Mouse (Mus musculus): Measurements from ENCODE around the gene Phlda2. TPM values are rescaled to one million over a fixed set of nuclear protein-coding genes. Genes with fewer than 3 reads are reported as not detected.

Gene Phlda2
- total RNA-seq, 2 experiments from 2014 or later = not detected

DNA sequence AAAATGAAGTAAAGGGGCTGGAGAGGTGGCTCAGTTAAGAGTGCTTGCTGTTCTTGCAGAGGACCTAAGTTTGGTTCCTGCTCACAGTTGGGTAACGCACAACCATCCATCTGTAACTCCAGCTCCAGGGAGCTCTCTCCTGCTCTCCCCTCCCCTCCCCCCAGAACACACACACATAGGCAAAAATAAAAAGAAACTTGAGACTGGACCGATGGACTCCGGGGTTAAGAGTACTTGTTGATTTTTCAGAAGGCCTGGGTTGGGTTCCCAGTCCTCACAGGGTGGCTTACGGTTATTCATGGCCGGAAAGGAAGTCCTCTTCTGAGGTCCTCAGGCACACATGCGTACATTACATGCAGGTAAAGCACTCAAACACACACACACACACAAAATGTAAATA is 976 bp upstream of the Phlda2 start:
- DNase-seq (ENCODE audit: low spot score in 2 of 2) = no peak

DNA sequence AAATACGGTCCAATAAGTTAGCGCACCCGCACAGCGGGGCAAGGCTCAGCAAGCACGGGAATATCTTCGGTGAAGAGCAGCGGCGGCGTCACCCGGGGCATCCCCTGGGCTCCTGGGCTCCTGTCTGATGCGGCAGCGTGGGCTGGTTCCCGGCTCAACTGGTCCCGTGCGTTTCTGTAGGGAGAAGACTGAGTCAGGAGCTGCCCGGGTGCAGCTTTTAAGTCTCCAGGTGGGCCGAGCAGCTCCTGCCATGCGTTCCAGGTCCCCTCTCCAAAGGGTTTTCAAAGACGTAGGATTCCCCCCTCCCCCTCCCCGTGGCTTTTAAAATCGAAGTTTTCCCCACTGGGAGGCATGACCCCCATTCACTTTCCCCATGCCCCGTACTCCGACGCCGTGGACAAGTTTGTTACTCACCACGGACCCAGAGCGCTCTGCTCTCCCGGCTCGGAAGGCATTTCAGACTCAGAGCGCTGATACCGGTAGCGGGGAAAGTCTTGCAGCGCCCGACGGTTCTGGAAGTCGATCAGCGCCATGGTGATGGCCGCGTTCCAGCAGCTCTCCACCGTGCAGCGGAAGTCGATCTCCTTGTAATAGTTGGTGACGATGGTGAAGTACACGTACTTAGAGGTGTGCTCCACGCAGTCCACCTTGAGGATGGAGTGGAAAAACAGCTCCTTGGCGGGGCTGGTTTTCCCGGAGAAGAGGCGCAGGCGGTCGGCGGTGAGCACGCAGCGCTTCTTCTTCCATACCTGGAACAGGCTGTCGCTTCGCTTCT is 1.1 kb downstream of the Phlda2 start:
- DNase-seq (ENCODE audit: low spot score in 2 of 2) = peak in 1 of 2 experiments; percentile 49

DNA sequence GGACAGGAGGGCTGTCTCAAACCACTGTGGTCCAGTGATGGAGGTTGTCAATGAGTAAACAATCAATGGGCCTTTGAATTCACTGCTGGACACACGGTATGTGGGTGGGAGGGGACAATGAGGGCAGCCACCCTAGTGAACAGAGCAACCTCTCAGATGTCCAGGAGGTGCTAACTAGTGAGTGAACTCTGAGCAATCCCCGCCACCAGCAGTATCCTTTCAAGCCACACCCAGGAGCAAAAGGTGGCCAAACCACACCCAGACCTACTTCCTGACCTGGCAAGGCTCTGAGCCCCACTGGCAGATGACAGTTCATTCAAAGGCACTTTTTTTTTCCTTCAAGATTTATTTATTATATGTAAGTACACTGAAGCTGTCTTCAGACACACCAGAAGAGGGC is 2.0 kb downstream of the Phlda2 start:
- DNase-seq (ENCODE audit: low spot score in 2 of 2) = no peak

DNA sequence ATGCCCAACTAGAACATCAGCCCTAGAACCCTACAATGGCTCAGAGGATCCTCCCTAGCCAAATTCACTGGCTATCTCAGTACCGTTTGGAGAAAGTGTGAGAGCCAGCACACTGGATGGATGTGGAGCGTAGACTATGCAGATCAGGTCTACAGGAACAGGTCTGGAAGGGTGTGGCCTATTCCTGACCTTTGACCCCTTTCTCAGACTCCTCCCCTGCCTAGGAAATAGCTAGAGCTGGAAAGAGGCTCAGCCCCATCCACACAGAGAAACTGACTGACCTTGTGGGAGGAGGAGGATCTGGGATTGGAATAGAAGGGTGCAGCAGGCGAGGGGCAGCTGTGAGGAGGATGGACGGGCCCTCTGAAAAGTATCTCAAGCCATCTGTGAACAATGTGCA is 4.4 kb downstream of the Phlda2 start:
- DNase-seq (ENCODE audit: low spot score in 2 of 2) = no peak

DNA sequence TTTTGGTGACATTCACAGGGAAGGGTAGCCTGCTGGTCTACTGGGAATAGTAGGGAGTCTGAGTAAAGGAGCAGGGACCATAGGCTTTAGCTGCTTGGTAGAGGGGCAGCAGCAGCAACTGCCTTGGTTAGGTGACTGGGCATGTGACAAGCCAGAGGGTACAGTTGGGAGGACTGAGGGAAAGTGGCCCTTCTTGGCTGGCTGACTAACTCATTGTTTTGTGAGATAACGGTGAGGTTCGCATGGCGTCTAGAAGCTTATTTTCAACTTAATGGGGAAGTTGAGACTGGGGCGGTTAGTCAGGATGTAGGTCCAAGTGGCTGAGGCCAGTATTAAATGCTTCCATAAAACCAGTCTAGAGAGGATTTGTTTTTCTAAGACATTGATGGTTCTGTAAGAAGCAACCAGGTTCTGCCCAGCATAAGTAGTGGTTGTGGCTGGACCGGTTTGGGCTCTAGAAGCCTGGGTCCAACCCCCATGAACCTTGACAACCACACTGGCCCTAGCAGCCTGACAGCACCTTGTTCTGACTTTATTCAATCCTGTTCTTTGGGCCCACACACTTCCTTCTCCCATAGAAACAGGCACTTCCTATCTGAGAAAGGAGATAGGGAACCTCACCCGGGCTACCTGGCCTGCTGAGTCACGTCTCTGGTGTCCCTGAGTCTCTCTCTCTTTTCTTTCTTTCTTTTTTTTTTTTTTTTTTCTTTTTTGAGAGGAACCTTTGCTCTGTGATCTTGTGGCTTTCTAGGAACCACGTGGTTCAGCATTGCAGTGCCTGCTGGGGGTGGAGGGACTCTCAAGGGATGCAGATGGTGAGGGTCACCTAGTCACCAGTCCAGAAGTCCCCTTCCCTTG is 7.6 kb downstream of the Phlda2 start:
- DNase-seq (ENCODE audit: low spot score in 2 of 2) = no peak

DNA sequence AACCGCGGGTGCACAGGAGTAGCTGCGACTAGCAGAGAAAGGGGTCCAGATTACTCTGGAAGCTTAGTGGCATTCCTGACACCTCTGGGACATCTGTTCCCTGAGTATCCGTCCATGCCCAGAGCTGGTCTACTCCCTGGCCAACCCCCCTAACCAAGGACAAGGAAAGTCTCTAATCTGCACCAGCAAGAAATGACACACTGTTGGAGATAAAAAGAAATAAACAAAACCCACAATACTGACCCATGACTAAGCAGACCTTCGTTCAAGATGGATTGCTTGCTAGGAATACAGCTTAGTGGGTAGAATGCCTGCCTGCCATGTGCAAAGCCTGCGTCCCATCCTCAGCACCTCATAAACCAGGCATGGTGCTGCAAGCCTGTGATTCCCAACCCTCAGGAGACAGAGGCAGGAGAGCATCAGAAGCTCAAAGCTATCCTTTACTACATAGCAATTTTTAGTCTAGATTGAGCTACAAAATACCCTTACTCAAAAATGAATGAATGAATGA is 9.3 kb downstream of the Phlda2 start:
- no peak for DNase-seq (ENCODE audit: low spot score in 2 of 2)

DNA sequence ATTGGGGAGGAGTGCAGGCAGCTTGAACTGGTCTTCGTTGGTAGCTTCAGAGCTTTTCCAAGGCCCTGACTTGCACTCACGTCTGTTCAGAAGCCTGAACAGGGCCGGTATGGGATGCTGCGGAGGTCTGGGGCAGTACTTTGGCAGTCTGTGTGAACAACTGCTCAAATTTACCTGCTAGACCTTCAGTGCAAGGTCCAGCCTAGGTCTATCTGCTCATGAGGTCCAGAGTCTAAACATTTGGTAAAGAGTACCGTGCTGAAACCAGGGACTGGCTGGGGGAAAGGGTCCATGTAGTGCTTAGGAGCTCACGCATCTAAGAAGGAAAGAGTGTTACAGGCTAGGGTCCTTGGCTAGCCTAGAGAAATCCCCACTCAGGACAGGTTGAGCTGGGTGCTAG is 13.2 kb downstream of the Phlda2 start:
- DNase-seq (ENCODE audit: low spot score in 2 of 2) = no peak

DNA sequence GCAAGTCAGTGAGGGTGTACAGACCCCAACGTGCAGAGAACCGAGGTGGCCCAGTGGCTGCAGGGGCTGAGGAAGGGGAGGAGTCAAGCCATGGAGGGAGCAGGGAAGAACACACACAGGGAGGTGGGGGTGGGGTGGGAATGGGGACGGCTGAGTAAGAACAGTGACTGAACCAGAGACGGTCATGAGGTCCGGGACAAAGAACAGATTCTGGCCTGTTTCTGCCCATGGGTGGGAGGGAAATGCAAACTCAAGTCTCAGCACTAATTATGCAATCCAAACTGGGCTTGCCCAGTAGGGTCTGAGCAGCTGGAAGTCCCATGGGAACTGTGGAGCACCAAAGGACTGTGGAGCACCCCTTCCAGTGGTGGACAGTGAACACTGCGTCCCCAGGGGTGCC is 20.4 kb downstream of the Phlda2 start:
- no peak for DNase-seq (ENCODE audit: low spot score in 2 of 2)

DNA sequence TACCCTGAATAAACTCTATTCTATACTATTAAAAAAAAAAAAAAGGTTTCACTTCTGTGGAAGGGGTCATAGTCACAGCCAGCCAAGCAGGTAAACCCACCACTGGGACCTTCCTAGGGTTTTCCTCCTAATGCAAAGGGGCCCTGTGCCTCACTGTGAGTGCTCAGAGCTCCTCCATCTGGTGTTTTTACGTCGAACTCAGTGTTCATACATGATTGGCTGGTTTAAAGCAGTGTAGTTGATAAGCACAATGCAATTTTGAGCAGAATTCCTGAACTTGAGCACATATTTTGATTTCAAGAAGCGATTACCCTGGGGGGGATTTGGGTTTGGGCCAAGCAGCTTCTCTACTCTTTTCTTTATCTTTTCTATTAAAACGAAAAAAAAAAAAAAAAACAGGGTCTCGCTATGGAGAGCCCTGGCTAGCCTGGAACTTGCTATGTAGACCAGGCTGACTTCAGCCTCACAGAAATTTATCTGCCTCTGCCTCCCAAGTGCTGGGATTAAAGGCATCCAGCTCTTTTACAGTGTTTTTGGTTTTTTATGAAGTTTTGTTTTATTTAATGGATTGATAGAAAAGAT is 21.1 kb downstream of the Phlda2 start:
- DNase-seq (ENCODE audit: low spot score in 2 of 2) = no peak

DNA sequence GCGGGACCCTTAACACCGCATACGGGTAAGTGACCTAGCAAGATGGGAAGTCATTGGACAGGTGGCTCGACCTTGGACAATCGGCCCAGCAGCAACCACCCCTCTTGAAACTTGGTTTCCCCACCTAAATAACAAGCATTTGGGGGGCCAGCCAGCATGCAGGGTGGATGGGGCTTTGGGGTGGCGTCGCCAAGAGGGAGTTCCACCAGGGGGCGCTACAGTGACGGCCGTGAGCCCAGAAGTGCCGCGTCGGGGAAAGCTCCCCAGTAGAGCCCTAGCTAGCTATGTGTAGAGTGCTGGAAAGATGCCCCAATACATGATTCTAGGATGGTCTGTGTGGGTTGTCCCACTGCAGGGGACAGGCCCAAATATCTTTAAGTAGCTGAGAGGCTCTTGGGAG is 22.5 kb downstream of the Phlda2 start:
- DNase-seq (ENCODE audit: low spot score in 2 of 2) = peak; percentile 60 to 70

DNA sequence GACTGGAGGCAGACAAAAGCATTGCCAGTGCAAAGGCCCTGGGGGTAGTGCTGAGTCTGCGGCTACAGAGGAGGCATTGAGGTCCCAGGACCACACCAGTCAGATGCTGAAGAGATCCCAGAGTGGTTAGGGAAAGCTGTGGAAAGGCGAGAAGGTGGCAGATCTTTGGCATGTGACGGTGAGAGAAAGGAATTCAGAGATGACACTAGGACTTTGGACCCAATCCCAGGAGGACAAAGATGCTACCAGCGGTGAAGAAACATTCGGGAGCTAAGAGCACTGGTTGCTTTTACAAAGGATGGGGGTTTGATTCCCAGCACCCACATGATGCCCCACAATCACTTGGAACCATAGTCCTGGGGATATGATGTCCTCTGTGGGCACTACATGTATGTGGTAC is 25.1 kb downstream of the Phlda2 start:
- DNase-seq (ENCODE audit: low spot score in 2 of 2) = no peak

DNA sequence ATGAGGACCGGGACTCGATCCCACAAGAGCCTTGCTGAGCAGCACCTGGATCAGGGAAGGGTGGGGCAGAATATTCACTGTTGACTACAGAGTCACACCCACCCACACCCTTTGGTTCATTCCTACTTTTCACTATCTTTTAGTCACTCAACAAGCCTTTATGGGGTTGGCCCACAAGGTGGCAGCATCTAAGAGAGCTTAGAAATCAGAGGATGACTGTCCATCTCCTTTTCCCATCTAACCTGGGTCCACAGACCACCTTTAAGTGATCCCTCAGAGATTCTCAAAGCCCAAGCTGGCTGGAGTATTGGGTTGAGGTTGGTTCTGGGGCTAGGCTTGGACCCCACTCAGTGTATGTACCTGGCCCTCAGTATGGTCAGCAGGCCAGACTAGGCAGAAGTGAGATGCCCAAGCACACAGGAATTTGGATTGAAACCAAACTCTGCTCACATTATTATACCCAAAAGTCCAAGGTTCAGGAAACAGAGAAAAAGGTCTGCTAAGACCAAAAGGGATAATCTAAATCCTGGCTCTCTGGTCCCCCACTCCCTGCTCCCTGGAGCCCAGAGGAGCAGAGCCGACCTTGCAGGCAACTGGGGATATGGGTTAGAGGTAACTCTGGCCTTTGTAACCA is 26.1 kb downstream of the Phlda2 start:
- DNase-seq (ENCODE audit: low spot score in 2 of 2) = no peak

DNA sequence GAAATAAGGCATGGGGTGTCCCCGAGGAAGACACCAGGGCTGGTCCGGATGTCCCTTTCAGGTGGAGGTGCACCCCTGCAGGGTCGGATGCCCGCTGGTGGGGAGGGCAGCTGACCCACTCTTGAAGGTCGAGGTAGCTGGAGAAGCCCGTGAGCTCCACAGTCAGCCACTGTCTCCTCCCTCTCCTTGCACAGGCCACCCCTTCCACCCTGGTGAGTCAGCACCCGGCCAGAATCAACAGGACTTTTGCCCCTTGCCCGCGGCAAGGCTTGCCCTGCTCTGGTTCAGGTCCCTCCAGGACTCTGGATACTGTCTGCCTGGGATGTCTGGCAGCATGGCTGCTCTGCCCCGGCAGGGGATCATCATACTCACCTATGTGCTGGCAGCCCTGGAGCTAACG is 27.1 kb downstream of the Phlda2 start:
- DNase-seq (ENCODE audit: low spot score in 2 of 2) = no peak

DNA sequence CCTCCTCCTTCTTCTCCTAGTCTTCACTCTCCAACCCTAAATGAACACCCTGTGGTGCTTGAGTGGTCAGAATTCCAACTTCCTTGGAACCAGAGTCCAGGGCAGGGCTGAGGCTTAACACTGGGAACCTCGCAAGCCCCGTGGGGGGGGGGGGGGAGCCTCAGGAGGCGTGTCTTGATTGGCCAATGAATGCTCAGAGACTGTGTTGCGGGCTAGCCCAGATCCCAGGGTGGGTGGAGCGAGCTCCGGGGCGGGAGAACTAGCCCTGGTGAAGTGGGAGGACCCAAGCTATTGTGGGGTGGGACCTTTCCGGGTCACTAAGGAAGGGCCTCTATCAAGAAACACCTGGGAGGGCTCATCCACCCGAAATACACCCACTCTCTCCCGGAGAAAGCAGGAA is 28.1 kb downstream of the Phlda2 start:
- DNase-seq (ENCODE audit: low spot score in 2 of 2) = no peak

DNA sequence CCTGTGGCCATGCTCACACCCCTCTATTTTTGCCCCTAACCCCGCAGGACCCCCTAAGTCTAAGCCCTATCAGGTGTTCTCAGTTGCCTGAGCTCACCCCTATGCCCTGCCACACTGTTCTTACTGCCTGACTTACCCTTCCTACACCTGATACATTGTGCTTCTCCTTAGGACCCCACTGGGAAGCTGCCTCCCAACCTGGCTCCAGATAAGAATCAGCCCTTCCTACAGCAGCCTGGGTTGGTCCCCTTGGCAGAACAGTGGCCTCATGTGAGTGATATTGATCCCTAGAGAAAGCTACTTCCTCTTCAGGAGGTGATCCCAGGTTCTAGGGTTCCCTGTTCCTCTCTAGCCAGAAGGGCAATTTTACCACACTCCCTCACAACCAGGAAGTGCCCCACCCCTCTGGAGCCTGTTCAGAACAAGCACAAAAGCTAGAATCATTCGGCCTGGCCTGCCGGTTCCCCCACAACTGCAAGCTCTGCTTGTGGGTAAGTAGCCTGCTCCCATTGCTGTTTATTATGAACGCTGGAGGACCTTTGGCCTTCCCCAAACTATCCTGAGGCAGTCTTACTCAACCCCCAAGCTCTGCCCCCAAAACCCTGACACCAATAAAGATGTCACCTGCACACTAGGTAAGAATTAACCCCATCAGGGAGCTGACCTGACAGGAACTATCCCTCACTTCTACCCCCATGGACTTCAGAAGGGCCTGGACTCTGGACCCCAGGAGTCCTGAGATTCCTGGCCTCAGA is 29.4 kb downstream of the Phlda2 start, which contains the start of gene Slc22a18:
TSS of gene Slc22a18 (plus strand) at position 390 of the 755 bp plus-strand sequence.
- DNase-seq (ENCODE audit: low spot score in 2 of 2) = no peak

DNA sequence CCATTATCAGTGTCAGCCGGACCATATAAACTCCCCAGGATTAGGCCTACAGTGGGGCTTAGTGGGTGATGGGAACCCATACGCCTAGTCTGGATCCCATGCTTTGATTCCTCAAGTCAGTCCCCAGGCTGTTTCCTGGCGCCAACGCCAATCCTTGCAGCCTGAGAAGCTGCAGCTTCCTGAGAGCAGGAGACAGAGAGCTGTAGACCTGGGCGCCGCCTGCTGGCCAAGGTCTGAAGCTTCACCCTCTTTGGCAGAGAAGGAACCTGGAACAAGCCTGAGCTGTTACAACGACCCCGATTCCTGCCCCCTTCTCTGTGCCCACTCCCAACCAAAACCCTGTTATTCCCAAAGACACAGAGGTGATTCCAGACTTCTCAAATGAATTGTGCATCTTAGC is 33.0 kb downstream of the Phlda2 start:
- DNase-seq (ENCODE audit: low spot score in 2 of 2) = peak; percentile 63 to 85

DNA sequence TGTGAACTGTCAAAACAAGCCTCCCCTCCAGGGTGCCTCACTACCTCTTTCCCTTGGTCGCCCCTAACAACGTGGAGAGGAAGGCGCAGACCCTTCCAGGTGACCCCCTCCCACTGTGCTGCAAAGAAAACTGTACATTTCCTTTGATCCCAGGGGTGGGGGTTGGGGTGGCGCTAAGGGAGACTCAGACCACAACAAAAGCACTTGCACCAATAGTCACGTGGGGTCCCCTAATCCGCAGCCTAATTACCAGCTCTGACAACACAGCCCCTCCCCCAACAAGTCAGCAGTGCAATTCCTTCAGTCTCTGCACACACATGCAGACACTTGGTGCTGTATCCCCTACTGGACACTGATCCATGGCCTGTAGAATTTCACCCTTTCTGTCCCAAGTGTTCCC is 35.2 kb downstream of the Phlda2 start:
- DNase-seq (ENCODE audit: low spot score in 2 of 2) = no peak

DNA sequence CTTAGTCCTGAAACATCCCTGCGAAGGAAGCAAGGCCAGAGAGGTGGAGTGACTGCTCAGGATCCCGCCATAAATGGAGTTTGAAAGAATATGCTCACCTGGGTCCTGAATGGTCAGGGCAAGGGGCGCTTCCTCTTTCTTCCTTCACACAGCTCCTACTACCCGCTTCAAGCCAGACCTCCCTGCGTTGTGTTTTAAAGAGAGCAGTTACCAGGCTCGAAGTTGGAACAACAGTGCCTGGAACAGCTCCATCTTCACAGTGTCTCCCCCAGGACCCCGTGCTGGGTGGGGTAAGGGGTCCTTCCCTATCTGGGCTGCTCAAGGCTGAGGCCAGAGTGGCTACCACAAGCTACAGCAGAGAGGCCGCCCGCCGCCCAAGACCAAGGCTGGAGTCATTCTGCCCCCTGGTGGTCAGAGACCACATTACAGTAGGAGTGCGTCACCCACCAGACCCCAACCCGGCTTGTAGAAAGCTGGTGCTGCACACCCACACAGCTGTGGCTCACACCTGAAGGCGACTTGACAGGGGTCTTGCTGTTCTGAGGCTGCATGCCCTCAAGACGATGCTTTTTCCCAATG is 36.8 kb downstream of the Phlda2 start:
- DNase-seq (ENCODE audit: low spot score in 2 of 2) = peak; percentile 84 to 87

DNA sequence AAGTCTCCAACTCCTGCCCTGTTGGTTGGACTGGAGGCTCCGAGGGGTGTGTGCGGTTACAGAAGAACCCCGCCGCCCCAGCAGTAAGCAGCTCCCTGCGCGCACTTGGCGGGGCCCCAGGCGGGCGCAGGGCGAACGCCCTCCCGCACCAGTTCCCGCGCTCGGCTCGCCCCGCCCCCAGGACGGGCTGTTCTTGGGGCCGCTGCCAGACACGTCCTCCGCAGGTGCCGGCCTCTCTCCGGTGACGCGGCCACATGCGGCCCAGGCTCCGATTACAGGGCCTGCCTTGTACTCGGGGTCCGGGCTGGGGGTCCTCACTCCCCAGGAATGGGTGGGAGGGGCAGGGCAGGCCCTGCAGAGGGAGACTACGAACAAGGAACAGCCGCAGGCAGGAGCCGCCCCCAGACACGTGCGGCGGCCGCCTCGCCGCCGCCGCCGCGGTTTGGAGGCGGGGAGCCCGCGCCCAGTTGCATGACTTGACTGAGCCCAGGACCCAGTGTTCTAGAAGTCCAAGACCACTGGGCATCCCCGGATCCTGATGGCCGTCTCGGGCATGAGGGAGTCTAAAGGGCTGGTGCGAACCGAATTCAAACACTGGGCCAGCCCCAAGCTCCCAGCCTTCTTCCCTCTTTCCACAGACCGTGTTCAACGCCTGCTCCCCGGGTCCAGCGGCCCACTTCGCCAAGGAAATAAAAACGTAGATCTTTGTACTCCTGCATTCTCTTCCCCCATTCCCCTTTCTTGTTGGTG is 38.0 kb downstream of the Phlda2 start:
- peak; percentile 49 to 71 for DNase-seq (ENCODE audit: low spot score in 2 of 2)
